Mouse (Mus musculus) G1E (cell line): ENCODE data around the gene Glyat. TPM values are rescaled to one million over a fixed set of nuclear protein-coding genes. Genes with fewer than 3 reads are reported as not detected.

Source experiments
- ATAC-seq: 2 replicates; pipeline ENCODE4 v1.8.0; 2016; ENCODE audit warnings: mild to moderate bottlenecking; ENCODE audit not compliant: insufficient number of reproducible peaks, poor library complexity, low FRiP score, severe bottlenecking; ENCODE audit errors: extremely low read depth
- DNase-seq: peaks from one replicate; pipeline ENCODE4 v3.0.0; 2012; ENCODE audit warnings: low spot score
- H3K27me3 ChIP-seq: 2 replicates; pipeline ENCODE4 v1.6.1; 2012; ENCODE audit warnings: mild to moderate bottlenecking, low read length, inconsistent platforms; ENCODE audit not compliant: insufficient read depth
- H3K36me3 ChIP-seq: replicated peaks from 2 replicates; pipeline ENCODE3; 2012; ENCODE audit warnings: mild to moderate bottlenecking, inconsistent platforms
- H3K4me1 ChIP-seq: 2 replicates; pipeline ENCODE4 v1.6.1; 2012; ENCODE audit warnings: low read depth, low read length, inconsistent platforms, mixed read lengths; ENCODE audit not compliant: insufficient read depth
- H3K4me3 ChIP-seq: 2 replicates; pipeline ENCODE4 v1.5.1; 2012; ENCODE audit warnings: low read depth, mild to moderate bottlenecking, inconsistent platforms, low read length, moderate library complexity, mixed read lengths
- H3K9me3 ChIP-seq: replicated peaks from 2 replicates; pipeline ENCODE4 v1.6.1; 2012; ENCODE audit warnings: inconsistent platforms
- CTCF ChIP-seq: IDR thresholded peaks from 2 replicates; pipeline ENCODE4 v1.5.1; 2012; ENCODE audit warnings: low read depth, low read length, inconsistent platforms, mixed read lengths
- GATA1 ChIP-seq: IDR thresholded peaks from 2 replicates; pipeline ENCODE4 v1.6.1; 2012; ENCODE audit warnings: borderline replicate concordance, low read length, inconsistent platforms, mixed read lengths
- GATA2 ChIP-seq: IDR thresholded peaks from 2 replicates; pipeline ENCODE4 v1.6.1; 2012; ENCODE audit warnings: low read depth, low read length, inconsistent platforms, borderline replicate concordance
- POLR2AphosphoS5 ChIP-seq: IDR thresholded peaks from 2 replicates; pipeline ENCODE4 v1.6.1; 2012; ENCODE audit warnings: low read depth, low read length, inconsistent platforms; ENCODE audit not compliant: insufficient replicate concordance
- TAL1 ChIP-seq: conservative IDR thresholded peaks from 2 replicates; pipeline ENCODE4 v1.6.1; 2012; ENCODE audit warnings: low read depth, low read length, inconsistent platforms, mixed read lengths
- polyA plus RNA-seq: library from polyadenylated mRNA; stranded (reverse); fragments of >175 nt; gene quantifications from 2 replicates; pipeline ENCODE4 v1.2.3, GENCODE M21; 2012
- total RNA-seq, 2 experiments: library from RNA; stranded (forward) in 1 of 2; stranded (reverse) in 1 of 2; fragments of 200-1000 nt in 1 of 2; fragments of >200 nt in 1 of 2; fragmentation: Nextera tagmentation in 1 of 2; gene quantifications; 2 replicates each; pipeline ENCODE4 v1.2.3; 2014 to 2017

The Glyat gene
- not detected in 2 replicates for total RNA-seq (2014; fragmentation: Nextera tagmentation)
- 0.11 and 0.12 TPM in 2 replicates for total RNA-seq (2017)
- not detected in 2 replicates for polyA plus RNA-seq

- no peaks in the 10 kb centered on the region for H3K9me3 ChIP-seq
- no peak for ATAC-seq
- H3K4me1 ChIP-seq = no peaks in the 10 kb centered on the region
- no peak for DNase-seq
- TF ChIP-seq POLR2AphosphoS5 (no peak), CTCF (no peak), GATA1 (no peak), TAL1 (no peak), GATA2 (no peak)
- H3K4me3 ChIP-seq = no peak within 1 kb of the TSS
- peaks cover 2% of the 10 kb centered on the region; the same call in 1 of the 2 replicates for H3K27me3 ChIP-seq
- H3K36me3 ChIP-seq = no peaks in the 10 kb centered on the region
Observed at GRCm38 (mm10) chr19:12633176-12633575, at the start of gene Glyat. Gene Glyat, plus strand, starts transcription at chr19:12633308.

- DNase-seq (no peak), ATAC-seq (no peak)
- Histone ChIP-seq H3K4me3 (no peak overlapping the region), H3K9me3 (no peaks in the 10 kb centered on the region), H3K36me3 (no peaks in the 10 kb centered on the region), H3K4me1 (no peaks in the 10 kb centered on the region), H3K27me3 (0 out of 2 replicates have a peak, but pooled peaks cover 6% of the 10 kb centered on the region)
- no peak for TF ChIP-seq POLR2AphosphoS5
- TF ChIP-seq GATA1 = no peak
- TF ChIP-seq TAL1 = no peak
- TF ChIP-seq GATA2 = no peak
- no peak for TF ChIP-seq CTCF
Observed at GRCm38 (mm10) chr19:12585310-12585709, 47.8 kb upstream of the Glyat start.

GRCm38 (mm10) chr19:12591908-12592307, 41.2 kb upstream of the Glyat start:
- no peaks in the 10 kb centered on the region for H3K9me3 ChIP-seq
- H3K4me3 ChIP-seq = no peak overlapping the region
- ATAC-seq (no peak; the same call in 1 of the 2 replicates), DNase-seq (no peak)
- H3K4me1 ChIP-seq = peaks cover 6% of the 10 kb centered on the region; the same call in 1 of the 2 replicates
- H3K27me3 ChIP-seq = peaks cover 5% of the 10 kb centered on the region; the same call in 1 of the 2 replicates
- H3K36me3 ChIP-seq = no peaks in the 10 kb centered on the region
- TF ChIP-seq GATA2 = no peak
- TF ChIP-seq POLR2AphosphoS5 = no peak
- TF ChIP-seq GATA1 = no peak
- 0 out of 2 replicates have a peak, but pooled peaks have one; percentile 12 for TF ChIP-seq CTCF

- H3K4me3 ChIP-seq = no peak overlapping the region
- peaks cover 5% of the 10 kb centered on the region; the same call in 1 of the 2 replicates for H3K27me3 ChIP-seq
- TF ChIP-seq TAL1 (no peak), CTCF (no peak), GATA2 (no peak), GATA1 (no peak), POLR2AphosphoS5 (no peak)
- no peaks in the 10 kb centered on the region for H3K9me3 ChIP-seq
- H3K4me1 ChIP-seq = peaks cover 6% of the 10 kb centered on the region; the same call in 1 of the 2 replicates
- no peak for ATAC-seq
- no peak for DNase-seq
- H3K36me3 ChIP-seq = no peaks in the 10 kb centered on the region
Observed at GRCm38 (mm10) chr19:12595135-12595529, 38.0 kb upstream of the Glyat start.

DNA sequence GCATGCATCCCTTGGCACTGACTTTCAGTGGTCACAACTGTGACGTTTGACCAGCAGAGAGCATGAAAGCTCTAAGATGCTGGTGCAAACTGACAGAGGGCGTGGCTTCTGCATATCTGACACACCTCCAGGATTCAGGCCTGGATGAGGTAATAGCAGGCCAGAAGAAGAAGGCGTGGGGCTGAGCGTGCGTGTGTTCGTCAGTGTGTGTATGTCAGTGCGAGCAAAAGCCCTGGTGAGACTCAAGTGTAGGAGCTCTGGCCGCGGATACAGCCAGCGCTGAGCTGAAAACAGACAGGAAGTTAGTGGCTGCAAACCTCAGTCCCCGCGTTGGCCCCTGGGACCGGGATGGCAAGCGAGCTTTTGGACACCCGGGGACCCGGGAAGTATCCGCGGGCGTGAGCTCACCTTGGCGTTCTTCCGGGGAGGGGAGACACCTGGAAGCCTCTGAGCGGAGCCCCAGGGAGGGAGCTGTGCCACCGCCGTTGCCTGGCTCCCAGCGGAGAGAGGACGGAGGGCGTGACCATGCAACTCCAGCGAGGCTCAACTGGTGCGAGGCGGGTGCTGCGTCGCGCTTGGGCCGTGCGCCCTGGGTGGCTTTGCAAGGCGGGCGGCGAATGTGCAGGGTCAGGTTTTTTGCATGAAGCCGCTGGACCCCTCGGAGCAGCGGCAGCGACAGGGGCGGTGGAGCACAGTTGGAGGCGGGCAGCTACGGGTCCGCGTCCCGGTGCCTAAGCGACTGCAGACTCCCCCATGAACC, 37.4 kb upstream of the Glyat start:
- Histone ChIP-seq H3K4me3 (no peak overlapping the region; the same call in 1 of the 2 replicates), H3K27me3 (peaks cover 5% of the 10 kb centered on the region; the same call in 1 of the 2 replicates), H3K9me3 (no peaks in the 10 kb centered on the region), H3K4me1 (peaks cover 6% of the 10 kb centered on the region; the same call in 1 of the 2 replicates), H3K36me3 (no peaks in the 10 kb centered on the region)
- TF ChIP-seq POLR2AphosphoS5 (no peak), CTCF (no peak), GATA1 (no peak), TAL1 (no peak), GATA2 (no peak)
- DNase-seq (no peak), ATAC-seq (no peak)
